Mouse (Mus musculus): Measurements from ENCODE around the gene Ccp110. TPM values are rescaled to one million over a fixed set of nuclear protein-coding genes. Genes with fewer than 3 reads are reported as not detected.

Gene Ccp110
- polyA plus RNA-seq (2015; fragmentation: Nextera tagmentation; extraction: Ambion mirVana), result 26.2 and 27.0 TPM in 2 replicates

DNA sequence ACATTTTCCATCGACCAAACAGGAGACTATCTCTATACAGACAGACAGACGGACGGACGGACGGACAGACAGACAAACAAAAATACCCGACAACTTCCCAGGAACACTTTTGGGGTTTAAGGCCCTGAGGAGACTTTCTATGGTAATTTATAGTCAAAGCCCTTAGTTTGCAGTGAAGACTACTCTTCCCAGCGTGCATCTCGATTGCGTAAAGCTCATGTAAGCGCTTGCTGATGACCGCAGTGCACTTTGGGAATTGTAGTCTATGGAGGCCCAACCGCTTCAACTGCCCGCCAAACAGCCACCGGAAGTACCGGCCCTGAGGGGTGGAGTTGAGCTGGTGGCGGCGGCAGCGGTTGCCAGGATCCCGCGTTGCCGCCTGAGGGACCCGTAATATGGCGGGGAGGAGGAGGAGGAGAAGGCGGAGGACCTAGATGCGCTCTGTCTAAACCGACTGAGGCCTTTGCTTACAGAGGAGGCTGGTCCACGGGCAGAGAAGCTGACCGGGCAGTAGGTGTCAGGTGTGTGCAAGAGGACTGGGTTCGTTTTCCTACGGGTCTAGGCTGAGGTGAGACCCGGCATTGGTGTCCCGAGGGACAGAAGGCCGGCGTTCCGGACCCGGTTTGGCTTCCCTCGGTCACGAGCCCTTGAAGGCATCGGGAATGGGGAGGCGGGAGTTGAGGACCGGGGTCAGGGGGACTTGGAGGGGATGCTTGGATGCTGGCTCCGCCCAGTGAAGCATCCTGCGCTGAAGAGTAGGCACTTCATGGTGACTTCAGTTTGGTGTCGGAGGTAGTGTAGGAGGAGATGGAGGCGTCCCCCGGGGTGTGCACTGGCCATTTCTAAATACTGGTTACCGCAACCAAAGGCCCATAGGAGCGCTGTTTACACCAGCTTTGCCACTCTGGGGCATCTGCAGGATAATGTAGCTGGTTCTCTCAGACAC lies at the start of gene Ccp110:
TSS of gene Ccp110 (plus strand) at position 325 of the 946 bp plus-strand sequence.
- peaks cover 14% of the 10 kb centered on the region for H3K4me1 ChIP-seq (replicated peaks)
- H3K9ac ChIP-seq, result peak within 1 kb of the TSS; percentile 74
- H3K36me3 ChIP-seq, result peaks cover 4% of the 10 kb centered on the region; the same call in 1 of the 2 replicates
- H3K27me3 ChIP-seq, result no peaks in the 10 kb centered on the region
- peak within 1 kb of the TSS; percentile 84 for H3K27ac ChIP-seq (replicated peaks)
- H3K4me3 ChIP-seq, result peak within 1 kb of the TSS; percentile 84
- peak; percentile 98 for ATAC-seq (ENCODE audit: low FRiP score, low read depth)
- H3K4me2 ChIP-seq, result peak within 1 kb of the TSS; percentile 65
- under 1% methylated on average over 48 of the region's 48 CpGs for WGBS
- no peaks in the 10 kb centered on the region for H3K9me3 ChIP-seq

DNA sequence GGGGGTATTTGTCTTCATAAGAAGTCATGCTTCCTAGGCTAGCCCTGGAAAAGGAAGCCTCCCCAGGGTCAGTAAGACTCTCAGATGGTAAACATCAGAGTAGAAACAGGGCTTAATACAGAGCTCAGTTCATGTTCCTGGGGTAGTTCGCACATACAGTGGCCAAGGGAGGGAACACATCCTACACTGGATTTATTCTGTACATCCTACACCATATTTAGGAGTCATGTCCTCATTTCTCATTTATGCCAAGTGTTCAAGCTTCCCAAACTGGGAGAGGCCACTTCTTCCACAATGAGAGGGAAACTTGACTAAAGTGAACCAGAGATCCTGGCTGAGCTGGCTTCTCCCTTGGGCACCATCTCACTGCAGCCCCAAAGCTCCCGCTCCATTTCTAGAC lies 44.6 kb upstream of the Ccp110 start:
- Histone ChIP-seq H3K4me1 (replicated peaks) (no peaks in the 10 kb centered on the region), H3K9me3 (no peaks in the 10 kb centered on the region), H3K4me3 (no peak overlapping the region), H3K4me2 (no peak overlapping the region), H3K27ac (replicated peaks) (no peak overlapping the region), H3K9ac (no peak overlapping the region), H3K36me3 (no peaks in the 10 kb centered on the region), H3K27me3 (no peaks in the 10 kb centered on the region)
- no peak for ATAC-seq (ENCODE audit: low FRiP score, low read depth)
- 97% methylated on average over 2 of the region's 2 CpGs for WGBS

DNA sequence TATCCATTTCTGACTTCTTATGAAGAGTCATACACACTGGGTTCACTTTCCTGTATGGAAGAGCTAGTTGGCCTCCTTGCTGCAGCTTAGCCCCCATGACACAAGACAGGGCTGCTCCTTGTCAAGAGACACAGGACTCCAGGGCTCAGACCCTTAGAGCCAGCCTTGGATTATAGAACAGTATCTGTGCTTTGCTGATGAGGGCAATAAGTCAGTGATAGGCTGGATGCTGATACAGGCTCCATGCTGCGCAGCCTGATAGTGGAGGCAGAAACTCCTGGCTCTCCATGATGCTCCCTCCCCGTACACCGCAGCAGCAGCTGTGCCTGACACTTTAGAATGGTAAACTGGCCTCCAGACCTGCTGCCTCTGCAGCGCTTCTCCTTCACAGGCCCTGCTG lies 42.2 kb upstream of the Ccp110 start:
- H3K4me1 ChIP-seq (replicated peaks), result no peaks in the 10 kb centered on the region
- 73% methylated on average over 4 of the region's 4 CpGs for WGBS

DNA sequence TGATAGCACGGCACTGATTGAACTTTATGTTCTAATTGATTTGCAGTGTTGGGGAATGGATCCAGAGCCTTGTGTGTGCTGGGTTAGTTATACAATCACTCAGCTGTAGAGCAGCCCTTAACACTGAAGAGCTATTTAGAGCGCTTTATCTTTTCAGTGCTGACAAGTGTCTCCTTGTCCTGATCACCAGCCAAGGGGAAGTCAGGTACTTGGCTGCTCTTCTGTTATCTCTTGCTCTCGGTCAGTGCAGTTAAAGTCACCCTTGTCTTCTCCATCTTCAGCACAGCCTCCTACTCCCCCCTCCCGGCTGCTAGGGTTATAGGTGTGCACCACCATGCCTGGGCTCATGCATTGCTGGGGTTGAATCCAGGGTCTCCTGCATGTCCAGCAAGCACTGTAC lies 35.5 kb upstream of the Ccp110 start:
- H3K27me3 ChIP-seq, result no peaks in the 10 kb centered on the region
- WGBS, result 90% methylated on average over 4 of the region's 4 CpGs
- ATAC-seq (ENCODE audit: low FRiP score, low read depth), result no peak
- H3K4me1 ChIP-seq (replicated peaks), result no peaks in the 10 kb centered on the region
- no peak overlapping the region for H3K27ac ChIP-seq (replicated peaks)
- H3K9me3 ChIP-seq, result no peaks in the 10 kb centered on the region
- no peak overlapping the region for H3K4me3 ChIP-seq
- no peaks in the 10 kb centered on the region for H3K36me3 ChIP-seq
- no peak overlapping the region for H3K9ac ChIP-seq
- no peak overlapping the region for H3K4me2 ChIP-seq

More for the DNA sequence above, 42.2 kb upstream of the Ccp110 start:
- Histone ChIP-seq H3K9ac (no peak overlapping the region), H3K27me3 (no peaks in the 10 kb centered on the region), H3K27ac (replicated peaks) (no peak overlapping the region), H3K4me2 (no peak overlapping the region), H3K9me3 (no peaks in the 10 kb centered on the region), H3K4me3 (no peak overlapping the region), H3K36me3 (no peaks in the 10 kb centered on the region)
- no peak for ATAC-seq (ENCODE audit: low FRiP score, low read depth)

DNA sequence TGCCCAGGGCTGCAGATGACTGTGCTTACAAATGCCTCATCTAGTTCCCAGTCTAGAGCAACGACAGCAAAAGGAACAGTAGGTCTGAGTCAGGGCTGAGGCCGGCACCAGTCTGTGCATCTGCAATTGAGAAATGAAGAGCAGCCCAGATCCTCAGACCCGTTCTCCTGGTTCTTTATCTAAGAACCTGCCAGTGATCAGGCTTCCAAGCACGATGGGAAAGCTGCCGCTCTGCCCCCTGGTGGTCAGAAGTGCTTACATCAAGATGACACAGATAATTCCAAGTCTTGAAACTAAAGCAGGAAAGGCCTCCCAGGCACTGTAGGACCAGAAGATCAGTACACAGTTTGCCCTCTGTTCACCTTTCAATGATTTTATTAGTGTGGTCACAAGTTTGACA lies 24.2 kb upstream of the Ccp110 start:
- Histone ChIP-seq H3K27ac (replicated peaks) (no peak overlapping the region), H3K4me1 (replicated peaks) (no peaks in the 10 kb centered on the region), H3K4me2 (no peak overlapping the region), H3K9ac (no peak overlapping the region), H3K4me3 (no peak overlapping the region), H3K27me3 (no peaks in the 10 kb centered on the region), H3K9me3 (no peaks in the 10 kb centered on the region), H3K36me3 (peaks cover 43% of the 10 kb centered on the region)
- WGBS, result 14% methylated on average over 5 of the region's 5 CpGs
- peak; percentile 64 for ATAC-seq (ENCODE audit: low FRiP score, low read depth)

DNA sequence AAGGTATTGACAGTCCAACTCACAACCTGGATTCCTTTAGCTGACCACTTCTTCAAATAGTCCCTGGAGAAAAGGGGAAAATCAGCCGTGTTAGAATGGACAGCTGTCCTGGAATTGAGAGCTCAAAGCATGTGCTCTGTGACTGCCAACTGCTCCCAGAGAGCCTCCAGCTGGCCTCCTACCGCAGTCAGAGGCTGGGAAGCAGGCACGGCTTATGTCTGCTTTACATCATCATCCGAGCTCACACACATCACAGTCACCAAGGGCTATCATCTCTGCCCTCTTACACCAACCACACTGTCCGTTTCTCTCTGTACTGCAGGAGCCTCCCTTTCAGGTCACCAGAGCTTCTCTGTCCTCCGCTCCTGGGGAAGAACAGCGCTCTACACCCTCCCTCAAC lies 23.3 kb upstream of the Ccp110 start:
- no peaks in the 10 kb centered on the region for H3K4me1 ChIP-seq (replicated peaks)
- no peak overlapping the region for H3K4me3 ChIP-seq
- H3K27ac ChIP-seq (replicated peaks), result no peak overlapping the region
- ATAC-seq (ENCODE audit: low FRiP score, low read depth), result no peak
- no peaks in the 10 kb centered on the region for H3K27me3 ChIP-seq
- no peaks in the 10 kb centered on the region for H3K9me3 ChIP-seq
- no peak overlapping the region for H3K9ac ChIP-seq
- H3K36me3 ChIP-seq, result peaks cover 52% of the 10 kb centered on the region
- H3K4me2 ChIP-seq, result no peak overlapping the region
- 84% methylated on average over 7 of the region's 7 CpGs for WGBS

DNA sequence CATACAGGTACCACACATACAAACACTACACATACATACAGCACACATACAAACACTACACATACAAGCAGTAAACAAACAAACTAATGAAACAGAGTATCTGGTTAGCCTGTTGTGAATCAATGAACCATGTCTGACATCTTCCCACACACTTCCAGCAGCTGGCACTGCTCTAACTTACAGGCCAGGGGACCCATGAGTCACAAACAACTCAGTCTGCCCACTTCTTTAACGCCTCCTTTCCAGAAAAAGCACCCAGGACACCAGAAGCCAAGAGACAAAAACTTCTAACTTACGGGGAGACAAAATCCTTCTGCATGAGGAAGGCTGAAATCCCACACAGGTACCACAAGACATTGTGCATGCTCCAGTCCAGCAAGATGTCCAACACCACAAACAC lies 21.1 kb upstream of the Ccp110 start:
- WGBS, result 92% methylated on average over 2 of the region's 2 CpGs
- H3K9ac ChIP-seq, result no peak overlapping the region
- H3K36me3 ChIP-seq, result peaks cover 67% of the 10 kb centered on the region
- H3K4me3 ChIP-seq, result no peak overlapping the region
- no peak for ATAC-seq (ENCODE audit: low FRiP score, low read depth)
- no peaks in the 10 kb centered on the region for H3K27me3 ChIP-seq
- H3K4me1 ChIP-seq (replicated peaks), result no peaks in the 10 kb centered on the region
- no peak overlapping the region for H3K4me2 ChIP-seq
- no peak overlapping the region for H3K27ac ChIP-seq (replicated peaks)
- no peaks in the 10 kb centered on the region for H3K9me3 ChIP-seq

DNA sequence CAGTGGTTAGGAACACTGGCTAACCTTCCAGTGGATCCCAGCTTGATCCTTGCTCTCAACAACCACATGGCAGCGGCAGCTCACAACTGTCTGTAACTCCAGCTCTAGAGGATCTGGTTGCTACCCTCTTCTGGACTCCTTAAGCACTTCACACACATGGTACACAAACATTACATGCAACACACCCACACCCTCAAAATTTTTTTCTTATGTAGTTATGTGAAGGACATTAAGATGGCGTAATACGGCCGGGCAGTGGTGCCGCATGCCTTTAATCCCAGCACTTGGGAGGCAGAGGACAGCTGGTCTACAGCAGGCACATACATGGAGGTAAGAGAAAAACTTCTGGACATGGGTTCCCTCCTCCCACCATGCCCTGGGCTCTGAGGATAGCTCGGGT lies 16.2 kb upstream of the Ccp110 start:
- no peak overlapping the region for H3K4me2 ChIP-seq
- H3K9ac ChIP-seq, result no peak overlapping the region
- H3K27ac ChIP-seq (replicated peaks), result no peak overlapping the region
- ATAC-seq (ENCODE audit: low FRiP score, low read depth), result no peak
- no peaks in the 10 kb centered on the region for H3K27me3 ChIP-seq
- H3K9me3 ChIP-seq, result no peaks in the 10 kb centered on the region
- WGBS, result 96% methylated on average over 6 of the region's 6 CpGs
- no peak overlapping the region for H3K4me3 ChIP-seq
- H3K4me1 ChIP-seq (replicated peaks), result peaks cover 6% of the 10 kb centered on the region; the same call in 1 of the 2 replicates
- H3K36me3 ChIP-seq, result peaks cover 60% of the 10 kb centered on the region

DNA sequence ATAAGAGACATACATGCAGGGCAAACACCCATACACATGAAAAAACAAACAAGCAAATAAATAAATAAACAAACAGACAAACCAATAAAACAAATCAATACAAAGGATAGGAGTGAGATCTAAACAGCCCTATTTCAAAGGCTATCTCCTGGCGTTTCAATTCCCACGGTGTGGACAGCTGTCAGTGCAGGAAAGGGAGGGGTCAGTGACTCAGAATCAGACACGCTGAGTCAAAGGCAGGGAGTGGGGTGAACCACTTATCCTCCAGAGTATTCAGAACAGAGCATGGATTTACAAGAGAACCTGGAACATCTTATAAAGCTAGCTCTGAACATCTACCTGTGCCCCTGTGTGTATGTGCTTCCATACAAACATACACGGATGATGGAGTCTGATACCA lies 15.2 kb upstream of the Ccp110 start:
- ATAC-seq (ENCODE audit: low FRiP score, low read depth), result no peak
- no peaks in the 10 kb centered on the region for H3K9me3 ChIP-seq
- no peak overlapping the region for H3K27ac ChIP-seq (replicated peaks)
- peaks cover 51% of the 10 kb centered on the region for H3K36me3 ChIP-seq
- no peak overlapping the region for H3K4me3 ChIP-seq
- no peak overlapping the region for H3K4me2 ChIP-seq
- no peak overlapping the region for H3K9ac ChIP-seq
- WGBS, result 82% methylated on average over 4 of the region's 4 CpGs
- H3K27me3 ChIP-seq, result no peaks in the 10 kb centered on the region
- peaks cover 6% of the 10 kb centered on the region; the same call in 1 of the 2 replicates for H3K4me1 ChIP-seq (replicated peaks)

DNA sequence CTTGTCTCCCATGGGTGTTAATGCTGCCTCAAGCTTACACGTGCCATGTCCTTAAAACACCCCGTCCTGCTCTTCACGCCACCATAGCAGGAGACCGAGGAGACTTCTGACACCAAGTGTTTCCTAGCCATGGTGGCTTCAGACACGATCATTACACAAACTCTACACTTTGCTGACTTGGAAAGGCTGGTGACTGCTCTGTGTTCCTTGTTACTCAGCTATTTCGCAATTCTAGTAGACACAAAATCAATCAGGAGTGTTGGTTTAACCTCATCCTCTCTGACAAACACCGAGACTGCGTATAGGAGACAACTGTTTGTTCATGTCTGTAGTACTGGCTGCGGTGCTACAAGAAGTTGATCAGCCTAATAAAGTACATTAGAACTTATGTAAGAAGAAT lies 13.5 kb upstream of the Ccp110 start:
- H3K4me1 ChIP-seq (replicated peaks), result peaks cover 17% of the 10 kb centered on the region
- H3K27ac ChIP-seq (replicated peaks), result no peak overlapping the region
- no peak overlapping the region for H3K4me3 ChIP-seq
- H3K27me3 ChIP-seq, result no peaks in the 10 kb centered on the region
- peaks cover 36% of the 10 kb centered on the region for H3K36me3 ChIP-seq
- no peak overlapping the region for H3K9ac ChIP-seq
- H3K9me3 ChIP-seq, result no peaks in the 10 kb centered on the region
- H3K4me2 ChIP-seq, result no peak overlapping the region
- WGBS, result 95% methylated on average over 9 of the region's 9 CpGs
- no peak for ATAC-seq (ENCODE audit: low FRiP score, low read depth)

DNA sequence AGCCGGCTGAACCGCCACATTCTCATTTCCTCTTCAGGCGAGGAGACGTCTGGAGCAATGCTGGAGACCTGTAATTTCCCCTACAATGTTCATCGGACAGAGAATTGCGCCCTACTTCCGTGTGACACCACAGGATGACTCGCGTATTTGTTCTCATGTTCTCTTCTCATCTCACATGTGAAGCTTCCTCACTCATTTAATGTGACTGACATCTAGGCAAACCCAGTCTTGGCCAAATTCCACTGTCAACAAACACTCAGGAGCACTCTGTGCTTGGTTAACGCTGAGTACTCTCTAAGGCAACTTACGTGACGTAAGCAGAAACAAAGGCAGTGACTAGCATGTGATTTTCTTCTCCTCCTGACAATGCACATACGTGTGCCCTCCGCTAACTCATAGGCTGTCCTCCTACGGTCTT lies 9.2 kb upstream of the Ccp110 start:
- no peak for ATAC-seq (ENCODE audit: low FRiP score, low read depth)
- 89% methylated on average over 15 of the region's 15 CpGs for WGBS

DNA sequence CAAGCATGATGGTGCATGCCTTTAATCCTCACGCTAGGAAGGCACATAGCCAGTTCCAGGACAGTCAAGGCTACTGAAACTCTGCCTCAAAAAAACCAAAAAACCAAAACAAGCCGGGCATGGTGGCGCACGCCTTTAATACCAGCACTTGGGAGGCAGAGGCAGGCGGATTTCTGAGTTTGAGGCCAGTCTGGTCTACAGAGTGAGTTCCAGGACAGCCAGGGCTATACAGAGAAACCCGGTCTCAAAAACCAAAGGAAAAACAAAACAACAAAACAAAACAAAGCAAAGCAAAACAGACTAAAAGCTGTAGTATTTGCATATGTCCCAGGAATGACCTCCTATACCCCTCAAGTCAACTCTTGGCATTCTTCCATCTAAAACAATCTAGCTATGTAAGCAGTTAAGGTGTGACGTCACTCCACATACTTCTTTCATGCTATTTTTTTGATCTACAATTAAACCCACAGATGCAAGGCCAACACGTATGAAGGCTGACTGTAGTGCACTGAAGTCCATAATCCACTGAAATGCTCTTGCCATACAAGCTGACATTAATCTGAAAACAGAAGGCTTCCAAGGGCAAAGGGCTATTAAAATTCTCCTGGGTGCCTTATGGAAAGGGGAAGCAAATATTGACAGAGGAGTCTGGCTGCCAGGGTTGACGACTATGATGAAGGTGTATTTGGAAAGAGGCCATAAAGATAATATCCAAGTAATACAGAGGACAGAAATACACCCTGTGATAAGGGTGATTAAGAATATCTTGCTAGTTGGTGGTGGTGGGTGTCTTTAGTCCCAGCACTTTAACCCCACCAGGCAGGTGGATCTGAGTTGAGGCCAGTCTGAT lies 8.1 kb upstream of the Ccp110 start:
- Histone ChIP-seq H3K9ac (peak overlapping the region; percentile 93), H3K36me3 (no peaks in the 10 kb centered on the region), H3K4me1 (replicated peaks) (peaks cover 32% of the 10 kb centered on the region), H3K9me3 (no peaks in the 10 kb centered on the region), H3K4me2 (peak overlapping the region; percentile 59), H3K27me3 (no peaks in the 10 kb centered on the region), H3K27ac (replicated peaks) (peak overlapping the region; percentile 91; the same call in 1 of the 2 replicates), H3K4me3 (peak overlapping the region; percentile 71)
- no peak for ATAC-seq (ENCODE audit: low FRiP score, low read depth)
- 76% methylated on average over 9 of the region's 9 CpGs for WGBS

More for the DNA sequence above, 9.2 kb upstream of the Ccp110 start:
- peak overlapping the region; percentile 59; the same call in 1 of the 2 replicates for H3K4me2 ChIP-seq
- no peak overlapping the region for H3K4me3 ChIP-seq
- H3K9me3 ChIP-seq, result no peaks in the 10 kb centered on the region
- no peaks in the 10 kb centered on the region for H3K27me3 ChIP-seq
- H3K27ac ChIP-seq (replicated peaks), result no peak overlapping the region
- peaks cover 2% of the 10 kb centered on the region; the same call in 1 of the 2 replicates for H3K36me3 ChIP-seq
- H3K4me1 ChIP-seq (replicated peaks), result peaks cover 32% of the 10 kb centered on the region
- H3K9ac ChIP-seq, result no peak overlapping the region

Measured in hindbrain, embryonic 15.5 days (tissue).